Mouse (Mus musculus): ENCODE results near the gene Olfr193. TPM values are rescaled to one million over a fixed set of nuclear protein-coding genes. Genes with fewer than 3 reads are reported as not detected.

Gene Olfr193
- not detected for total RNA-seq (2023)

DNA sequence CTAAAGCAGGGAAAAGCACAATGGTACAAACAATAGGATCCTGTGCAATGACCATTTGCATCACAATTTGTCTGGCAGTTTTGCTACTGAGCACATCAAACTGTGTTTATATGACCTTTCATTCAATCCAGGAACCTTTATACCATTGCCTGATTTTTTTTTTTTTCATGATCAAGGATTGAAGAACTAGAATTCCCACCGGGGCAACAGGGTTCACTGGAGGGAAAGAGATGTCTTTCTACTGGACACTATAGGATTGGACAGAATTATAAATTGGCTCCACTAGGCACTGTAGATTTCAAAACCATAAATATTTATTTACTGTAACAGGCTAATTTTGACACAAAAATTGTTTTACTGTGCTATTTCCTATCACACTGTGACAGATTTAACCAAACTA lies at the start of gene Olfr193:
TSS of gene Olfr193 (minus strand) at position 101 of the 400 bp plus-strand sequence.

DNA sequence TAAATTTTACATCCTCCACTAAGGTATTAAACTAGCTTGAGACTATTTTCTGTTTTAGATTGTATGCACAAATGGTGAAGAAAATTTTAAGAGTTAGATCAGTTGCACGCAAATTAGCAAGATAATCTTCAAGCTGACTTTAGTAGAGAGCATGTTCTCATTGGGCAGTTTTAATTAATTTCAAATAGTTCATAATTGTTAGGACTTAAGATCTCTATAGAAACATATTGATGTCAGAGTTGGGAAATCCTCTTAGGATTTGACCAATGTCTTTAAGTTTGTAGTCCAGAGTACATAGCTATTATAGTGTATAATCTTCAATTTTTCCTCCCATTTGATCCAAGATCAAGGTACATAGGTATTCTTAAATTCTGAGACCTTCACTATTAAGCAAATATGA lies 35.1 kb upstream of the Olfr193 start, which contains the start of gene Olfr195:
TSS of gene Olfr195 (plus strand) at position 301 of the 400 bp plus-strand sequence.

DNA sequence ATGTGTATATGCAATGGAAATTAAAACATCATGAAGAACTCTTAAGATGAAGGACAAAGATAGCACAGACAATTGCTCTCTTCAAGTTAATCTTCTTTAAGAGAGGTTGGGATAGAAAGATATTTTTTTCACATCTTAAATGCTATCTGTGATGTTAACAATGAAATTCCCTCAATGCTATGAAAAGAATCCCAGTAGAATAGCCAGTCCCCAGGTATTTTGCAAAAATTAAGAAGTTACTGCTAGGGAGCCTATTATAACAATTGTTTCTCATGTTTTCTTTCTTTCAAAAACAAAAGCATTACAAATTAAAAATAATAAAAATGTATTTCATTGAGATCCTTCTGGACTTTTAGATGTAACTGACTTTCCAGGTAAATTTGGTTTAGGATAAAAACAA lies 9.3 kb upstream of the Olfr193 start, which contains the start of gene Olfr194:
TSS of gene Olfr194 (minus strand) at position 101 of the 400 bp plus-strand sequence.

DNA sequence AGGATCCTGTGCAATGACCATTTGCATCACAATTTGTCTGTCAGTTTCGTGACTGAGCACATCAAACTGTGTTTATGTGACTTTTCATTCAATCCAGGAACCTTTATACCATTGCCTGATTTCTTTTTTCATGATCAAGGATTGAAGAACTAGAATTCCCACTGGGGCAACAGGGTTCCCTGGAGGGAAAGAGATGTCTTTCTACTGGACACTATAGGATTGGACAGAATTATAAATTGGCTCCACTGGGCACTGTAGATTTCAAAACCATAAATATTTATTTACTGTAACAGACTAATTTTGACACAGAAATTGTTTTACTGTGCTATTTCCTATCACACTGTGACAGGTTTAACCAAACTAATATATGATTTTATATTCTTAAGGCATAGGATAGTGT lies 22.0 kb downstream of the Olfr193 start, which contains the start of gene Olfr191:
TSS of gene Olfr191 (minus strand) at position 101 of the 400 bp plus-strand sequence.

GRCm38 (mm10) chr16:59077905-59078304 lies 33.8 kb downstream of the Olfr193 start, which contains the start of gene Olfr190:
Olfr190 (minus strand) TSS chr16:59078005.

Other genes starting within 250 kb of the Olfr193 start
- gene Olfr177, start 237.1 kb downstream of the Olfr193 start, total RNA-seq (2023), result not detected
- gene Olfr178, start 219.8 kb downstream of the Olfr193 start, total RNA-seq (2023), result not detected
- gene Olfr181, start 183.1 kb downstream of the Olfr193 start, total RNA-seq (2023), result not detected
- not detected for gene Olfr180, start 182.5 kb downstream of the Olfr193 start, total RNA-seq (2023)
- gene Olfr183, start 116.5 kb downstream of the Olfr193 start, total RNA-seq (2023), result not detected
- gene Olfr186, start 81.6 kb downstream of the Olfr193 start, total RNA-seq (2023), result not detected
- not detected for gene Olfr187, start 72.1 kb downstream of the Olfr193 start, total RNA-seq (2023)
- gene Olfr190, start 33.9 kb downstream of the Olfr193 start, total RNA-seq (2023), result not detected
- not detected for gene Olfr191, start 22.1 kb downstream of the Olfr193 start, total RNA-seq (2023)
- gene Olfr194, start 9.2 kb upstream of the Olfr193 start, total RNA-seq (2023), result not detected
- not detected for gene Olfr195, start 35.2 kb upstream of the Olfr193 start, total RNA-seq (2023)
- gene Olfr196, start 58.6 kb upstream of the Olfr193 start, total RNA-seq (2023), result not detected
- not detected for gene Olfr198, start 91.7 kb upstream of the Olfr193 start, total RNA-seq (2023)
- not detected for gene Olfr199, start 107.9 kb upstream of the Olfr193 start, total RNA-seq (2023)
- not detected for gene Olfr201, start 160.8 kb upstream of the Olfr193 start, total RNA-seq (2023)
- not detected for gene Olfr202, start 174.9 kb upstream of the Olfr193 start, total RNA-seq (2023)
- not detected for gene Olfr203, start 187.0 kb upstream of the Olfr193 start, total RNA-seq (2023)
- gene Olfr204, start 206.4 kb upstream of the Olfr193 start, total RNA-seq (2023), result not detected
- gene Olfr205, start 219.3 kb upstream of the Olfr193 start, total RNA-seq (2023), result not detected
- gene Olfr206, start 237.4 kb upstream of the Olfr193 start, total RNA-seq (2023), result not detected

Data from CD4-positive naive resting alpha-beta T cell, adult 76 days (primary cell).